Mouse (Mus musculus) liver, embryonic 16.5 days (tissue): ENCODE data around the gene Tmc7. TPM values are rescaled to one million over a fixed set of nuclear protein-coding genes. Genes with fewer than 3 reads are reported as not detected.

Experiments
- ATAC-seq: fragments of 200-750 bp; cut with Nextera tagmentation; 2 replicates; pipeline ENCODE4 v1.8.0; 2017; ENCODE audit warnings: low read depth, mild to moderate bottlenecking, moderate number of reproducible peaks, moderate library complexity
- H3K27ac ChIP-seq: fragments of 300-500 bp; sonication (generic); 2 replicates; pipeline ENCODE4 v1.5.1; 2014; ENCODE audit warnings: mild to moderate bottlenecking, low read length
- H3K27me3 ChIP-seq: fragments of 300-500 bp; sonication (generic); 2 replicates; pipeline ENCODE4 v1.6.1; 2014; ENCODE audit warnings: low read depth, low read length, mixed read lengths; ENCODE audit not compliant: control insufficient read depth, insufficient read depth
- H3K36me3 ChIP-seq: fragments of 300-500 bp; sonication (generic); 2 replicates; pipeline ENCODE4 v1.6.1; 2014; ENCODE audit warnings: mild to moderate bottlenecking; ENCODE audit not compliant: control insufficient read depth, insufficient read depth
- H3K4me1 ChIP-seq: fragments of 300-500 bp; sonication (generic); 2 replicates; pipeline ENCODE4 v1.6.1; 2014; ENCODE audit warnings: low read depth, low read length, mixed read lengths; ENCODE audit not compliant: control insufficient read depth
- H3K4me2 ChIP-seq: fragments of 300-500 bp; sonication (generic); 2 replicates; pipeline ENCODE4 v1.6.1; 2014; ENCODE audit warnings: low read depth, low read length, mixed read lengths
- H3K4me3 ChIP-seq: fragments of 300-500 bp; sonication (generic); 2 replicates; pipeline ENCODE4 v1.5.1; 2014; ENCODE audit warnings: low read depth, mild to moderate bottlenecking, low read length
- H3K9ac ChIP-seq: fragments of 300-500 bp; sonication (generic); 2 replicates; pipeline ENCODE4 v1.6.1; 2014; ENCODE audit warnings: low read depth, low read length
- H3K9me3 ChIP-seq: fragments of 300-500 bp; sonication (generic); replicated peaks from 2 replicates; pipeline ENCODE4 v1.6.1; 2016; ENCODE audit warnings: low read length; ENCODE audit not compliant: control insufficient read depth
- WGBS: fragments of 180-500 bp; shearing (Covaris S2); extraction: QIAGEN DNeasy Blood & Tissue Kit; methylation state at CpG from one replicate; pipeline ENCODE4 v1.1.7; 2014; ENCODE audit not compliant: insufficient replicate concordance; 5-methylcytosine and 5-hydroxymethylcytosine counted together
- polyA plus RNA-seq: library from polyadenylated mRNA; unstranded; fragments of >200 nt; fragmentation: Nextera tagmentation; extraction: Ambion mirVana; gene quantifications from 2 replicates; pipeline ENCODE4 v1.2.1, GENCODE M21; 2015

The Tmc7 gene
- polyA plus RNA-seq, 1 experiment from 2014 or later, result 0.53 TPM

DNA sequence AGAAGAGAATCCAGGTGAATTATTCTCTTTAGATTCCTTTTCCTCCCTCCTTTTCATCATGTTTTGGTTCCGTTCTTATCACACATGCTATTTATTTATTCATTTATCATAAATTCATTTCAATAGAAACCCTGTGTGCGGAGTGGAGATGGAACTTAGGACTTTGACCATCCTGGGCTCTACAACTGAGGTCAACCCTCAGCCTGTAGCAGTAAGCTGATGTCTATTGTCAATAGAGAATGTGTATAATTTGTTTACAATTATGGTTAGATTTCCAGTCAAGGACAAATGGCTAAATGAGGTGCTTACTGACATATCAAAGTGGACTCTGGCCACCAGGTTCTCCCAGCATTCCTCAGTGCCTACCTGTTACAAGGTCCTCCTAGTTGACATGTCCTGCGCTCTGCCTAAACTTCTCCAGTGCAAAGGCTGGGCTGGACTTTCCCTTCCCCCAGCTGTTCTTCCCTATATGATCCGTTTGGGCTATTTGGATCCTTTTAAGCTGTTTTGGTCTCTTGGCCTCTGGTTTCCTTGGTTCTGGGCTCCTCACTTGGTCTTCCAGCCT, 26.7 kb upstream of the Tmc7 start:
- Histone ChIP-seq H3K9ac (no peak overlapping the region), H3K9me3 (no peaks in the 10 kb centered on the region), H3K4me3 (no peak overlapping the region), H3K4me1 (no peaks in the 10 kb centered on the region), H3K27ac (no peak overlapping the region), H3K4me2 (no peak overlapping the region), H3K36me3 (no peaks in the 10 kb centered on the region), H3K27me3 (no peaks in the 10 kb centered on the region)
- 0 out of 2 replicates have a peak, but pooled peaks have one; percentile 16 for ATAC-seq
- 65% methylated on average over 4 of the region's 4 CpGs for WGBS

DNA sequence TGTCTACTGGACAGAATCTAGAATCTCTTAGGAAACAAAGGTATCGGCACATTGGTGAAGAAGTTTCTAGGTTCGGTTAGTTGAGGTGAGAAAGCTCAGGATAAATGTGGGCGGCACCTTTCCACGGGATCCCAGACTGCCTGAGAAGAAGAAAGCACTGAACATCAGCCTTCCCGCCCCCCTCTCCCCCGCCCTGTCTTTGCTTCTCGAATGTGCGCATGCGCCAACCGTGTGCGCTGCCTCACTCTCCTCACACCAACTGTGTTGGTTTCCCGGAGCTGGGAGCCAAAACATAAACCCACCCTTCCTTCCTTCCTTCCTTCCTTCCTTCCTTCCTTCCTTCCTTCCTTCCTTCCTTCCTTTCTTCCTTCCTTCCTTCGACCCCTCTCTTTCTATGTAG, 26.2 kb upstream of the Tmc7 start:
- Histone ChIP-seq H3K4me1 (no peaks in the 10 kb centered on the region), H3K27ac (no peak overlapping the region), H3K4me3 (no peak overlapping the region), H3K4me2 (no peak overlapping the region), H3K27me3 (no peaks in the 10 kb centered on the region), H3K9ac (no peak overlapping the region), H3K9me3 (no peaks in the 10 kb centered on the region), H3K36me3 (no peaks in the 10 kb centered on the region)
- WGBS, result 74% methylated on average over 13 of the region's 13 CpGs
- ATAC-seq, result no peak

DNA sequence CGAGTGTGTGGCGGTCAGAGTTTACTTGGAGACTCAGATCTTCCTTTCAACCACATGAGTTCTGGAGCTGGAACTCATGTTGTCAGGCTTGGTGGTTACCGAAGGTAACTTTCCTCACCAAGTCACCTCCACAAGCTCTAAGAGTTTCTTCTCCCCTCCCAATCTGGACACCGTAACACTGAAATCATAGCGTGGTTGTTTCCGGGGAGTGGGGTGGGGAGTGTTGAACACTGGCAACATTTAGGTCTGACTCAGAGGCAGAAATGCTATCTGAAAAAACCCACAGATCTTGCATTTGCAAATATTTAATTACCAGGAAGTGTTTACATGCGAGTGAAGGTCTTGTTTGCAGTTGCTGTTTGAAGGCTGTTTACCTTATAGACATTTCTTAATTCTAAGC, 25.3 kb upstream of the Tmc7 start:
- Histone ChIP-seq H3K9ac (no peak overlapping the region), H3K4me2 (no peak overlapping the region), H3K9me3 (no peaks in the 10 kb centered on the region), H3K36me3 (no peaks in the 10 kb centered on the region), H3K27ac (no peak overlapping the region), H3K27me3 (no peaks in the 10 kb centered on the region), H3K4me3 (no peak overlapping the region), H3K4me1 (no peaks in the 10 kb centered on the region)
- WGBS, result 71% methylated on average over 7 of the region's 7 CpGs
- no peak for ATAC-seq

DNA sequence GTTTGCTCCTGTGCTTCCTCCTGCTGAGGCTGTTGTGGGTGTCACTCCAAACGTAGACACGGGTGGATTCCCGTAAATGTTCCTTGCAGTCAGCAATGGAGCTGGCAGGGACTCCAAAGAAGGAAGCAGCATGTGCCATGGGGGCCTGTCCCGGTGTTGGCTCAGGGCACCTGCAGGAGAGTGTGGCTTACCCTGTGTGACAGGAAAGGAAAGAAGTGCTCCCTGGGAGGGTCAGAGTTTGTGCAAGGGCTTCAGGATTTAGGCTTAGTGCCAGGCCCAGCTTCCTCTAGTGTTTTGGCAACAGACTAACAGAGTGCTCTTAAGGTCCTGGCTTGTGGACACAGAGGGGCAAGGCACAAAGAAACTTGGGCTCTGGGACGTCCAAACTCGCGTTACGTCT, 20.3 kb upstream of the Tmc7 start:
- Histone ChIP-seq H3K27me3 (no peaks in the 10 kb centered on the region), H3K4me2 (no peak overlapping the region), H3K4me3 (no peak overlapping the region), H3K36me3 (no peaks in the 10 kb centered on the region), H3K9me3 (no peaks in the 10 kb centered on the region), H3K4me1 (no peaks in the 10 kb centered on the region), H3K9ac (no peak overlapping the region), H3K27ac (no peak overlapping the region)
- WGBS, result 70% methylated on average over 8 of the region's 8 CpGs
- no peak for ATAC-seq

DNA sequence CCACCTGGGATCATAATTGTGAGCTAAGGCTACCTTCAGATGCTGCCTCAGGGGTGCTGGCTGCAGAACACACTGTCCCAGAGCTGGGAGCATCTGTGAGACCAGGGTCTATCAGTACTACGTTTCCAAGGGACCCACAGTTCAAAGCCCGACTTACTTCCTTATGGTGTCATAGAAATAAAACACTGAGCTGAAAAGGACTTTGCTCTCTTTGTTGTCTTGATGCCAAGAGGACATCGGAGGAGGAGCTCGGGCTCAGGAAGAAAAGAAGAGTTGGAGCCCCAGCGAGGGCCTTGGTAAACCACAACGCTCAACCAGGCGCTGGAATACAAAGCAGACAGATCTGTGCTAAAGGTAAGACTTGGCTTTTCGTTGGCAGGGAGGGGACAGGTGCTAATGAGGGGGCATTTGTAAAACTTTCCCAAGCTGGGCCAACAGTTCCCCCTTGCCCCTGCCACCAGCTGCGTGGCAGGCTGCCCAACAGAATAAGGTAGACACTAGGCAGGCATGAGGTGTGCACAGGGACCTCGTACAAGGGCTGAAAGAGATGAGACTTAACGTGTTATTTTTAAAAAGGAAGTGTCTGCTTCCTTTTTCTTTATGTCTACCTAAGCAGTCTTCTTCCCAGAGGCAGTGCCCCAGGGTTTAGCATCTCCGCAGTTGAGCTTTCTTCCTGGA, 15.6 kb upstream of the Tmc7 start:
- 36% methylated on average over 12 of the region's 12 CpGs for WGBS
- no peaks in the 10 kb centered on the region for H3K4me1 ChIP-seq
- ATAC-seq, result no peak
- no peak overlapping the region for H3K4me3 ChIP-seq
- no peaks in the 10 kb centered on the region for H3K36me3 ChIP-seq
- H3K9ac ChIP-seq, result no peak overlapping the region
- H3K27me3 ChIP-seq, result peaks cover 20% of the 10 kb centered on the region
- no peak overlapping the region for H3K4me2 ChIP-seq
- no peaks in the 10 kb centered on the region for H3K9me3 ChIP-seq
- no peak overlapping the region for H3K27ac ChIP-seq

DNA sequence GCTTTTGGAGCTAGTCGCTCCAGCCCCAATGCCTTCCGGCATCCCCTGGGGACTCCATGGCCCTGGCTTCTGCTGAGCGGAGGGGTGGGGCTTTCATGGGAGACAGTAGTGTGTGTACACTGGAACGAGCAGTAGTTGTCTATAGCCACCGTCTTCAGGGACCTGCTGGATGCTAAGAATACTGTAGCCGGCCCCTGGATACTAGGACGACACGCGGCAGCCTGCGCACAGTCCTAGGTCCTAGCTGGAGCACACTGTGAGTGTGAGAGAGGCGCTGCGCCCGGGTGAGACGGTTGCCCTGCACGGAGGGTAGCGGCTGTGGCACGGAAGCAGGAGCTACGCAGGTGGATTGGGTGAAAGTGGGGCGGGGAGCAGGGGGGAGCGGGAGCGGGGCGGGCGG, 12.7 kb upstream of the Tmc7 start, which contains the start of gene Tmc5:
Tmc5 (plus strand) TSS at position 97 of the 400 bp plus-strand sequence.
- Histone ChIP-seq H3K4me1 (no peaks in the 10 kb centered on the region; the same call in 1 of the 2 replicates), H3K4me3 (0 out of 2 replicates have a peak within 1 kb of the TSS, but pooled peaks have one; percentile 8), H3K4me2 (peak within 1 kb of the TSS; percentile 35), H3K27me3 (peaks cover 27% of the 10 kb centered on the region), H3K36me3 (no peaks in the 10 kb centered on the region), H3K9ac (no peak within 1 kb of the TSS), H3K9me3 (no peaks in the 10 kb centered on the region), H3K27ac (no peak within 1 kb of the TSS)
- 7% methylated on average over 23 of the region's 23 CpGs for WGBS
- no peak for ATAC-seq

DNA sequence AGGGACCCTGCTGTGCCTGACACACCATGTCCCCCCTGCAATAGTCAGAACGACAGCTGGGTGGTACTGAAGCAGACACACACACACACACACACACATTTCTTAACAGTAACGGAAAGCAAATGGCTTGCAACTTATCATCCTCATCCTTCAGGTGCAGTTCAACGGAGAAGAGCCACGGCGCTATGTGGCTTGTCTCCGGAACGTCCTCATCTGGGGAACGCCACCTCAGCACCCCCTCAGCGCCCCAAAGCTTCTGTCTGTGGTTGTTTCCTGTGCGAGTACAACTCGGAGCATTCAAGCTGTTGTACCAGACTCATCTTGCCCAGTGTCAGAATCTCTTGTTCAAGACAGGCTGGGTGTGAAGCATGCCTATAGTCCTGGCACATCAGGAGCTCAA, 11.7 kb upstream of the Tmc7 start:
- Histone ChIP-seq H3K27me3 (peaks cover 27% of the 10 kb centered on the region), H3K4me2 (no peak overlapping the region), H3K4me1 (no peaks in the 10 kb centered on the region; the same call in 1 of the 2 replicates), H3K9me3 (no peaks in the 10 kb centered on the region), H3K36me3 (no peaks in the 10 kb centered on the region), H3K27ac (no peak overlapping the region), H3K9ac (no peak overlapping the region), H3K4me3 (no peak overlapping the region)
- ATAC-seq, result no peak
- WGBS, result 57% methylated on average over 11 of the region's 11 CpGs

DNA sequence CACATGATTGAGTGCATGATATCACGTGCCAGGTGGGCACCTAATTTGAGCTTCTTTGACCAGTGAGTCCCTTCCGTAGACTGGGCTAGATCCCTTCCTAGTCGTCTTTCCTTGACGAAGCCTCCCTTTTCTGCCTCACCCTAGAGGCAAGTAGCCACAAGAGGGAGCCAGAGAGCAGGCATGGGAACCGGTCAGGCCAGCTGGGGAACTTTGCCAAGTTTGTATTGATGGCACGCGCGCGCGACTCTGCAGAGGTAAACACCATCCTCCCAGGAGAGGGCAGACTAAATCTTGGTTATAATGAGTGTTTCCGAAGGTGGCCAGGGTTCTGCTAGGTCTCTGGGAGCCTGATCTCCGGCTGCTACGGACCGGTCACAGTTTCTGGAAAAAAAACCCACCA, 10.7 kb upstream of the Tmc7 start:
- Histone ChIP-seq H3K27ac (no peak overlapping the region), H3K9ac (no peak overlapping the region), H3K9me3 (no peaks in the 10 kb centered on the region), H3K4me3 (0 out of 2 replicates have a peak overlapping the region, but pooled peaks have one; percentile 5), H3K4me2 (peak overlapping the region; percentile 35), H3K36me3 (no peaks in the 10 kb centered on the region), H3K4me1 (no peaks in the 10 kb centered on the region; the same call in 1 of the 2 replicates), H3K27me3 (peaks cover 27% of the 10 kb centered on the region)
- ATAC-seq, result peak; percentile 61
- WGBS, result 3% methylated on average over 14 of the region's 14 CpGs

DNA sequence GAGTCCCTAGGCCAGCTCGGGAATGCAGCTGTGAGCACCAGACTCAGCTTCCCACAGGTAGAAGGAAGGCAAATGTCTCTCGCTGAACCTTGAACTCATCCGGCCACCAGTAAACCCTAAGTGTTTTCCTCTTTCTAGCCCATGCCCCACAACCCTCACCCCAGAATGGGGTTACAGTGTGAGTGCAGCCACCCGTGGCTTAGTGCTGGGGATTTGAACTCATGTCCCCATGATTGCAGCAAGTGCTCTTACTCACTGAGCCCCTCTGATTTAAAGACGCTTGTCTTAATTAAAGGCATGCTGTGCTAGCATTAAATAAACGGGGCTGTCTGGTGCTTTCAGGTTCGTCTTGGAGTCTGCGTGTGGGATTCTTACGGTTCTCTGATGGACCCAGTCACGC, 10.1 kb upstream of the Tmc7 start:
- H3K4me1 ChIP-seq, result no peaks in the 10 kb centered on the region; the same call in 1 of the 2 replicates
- no peak for ATAC-seq
- WGBS, result 26% methylated on average over 10 of the region's 10 CpGs
- no peak overlapping the region for H3K27ac ChIP-seq
- peaks cover 27% of the 10 kb centered on the region for H3K27me3 ChIP-seq
- no peaks in the 10 kb centered on the region for H3K9me3 ChIP-seq
- H3K4me2 ChIP-seq, result peak overlapping the region; percentile 35; the same call in 1 of the 2 replicates
- H3K4me3 ChIP-seq, result no peak overlapping the region
- H3K36me3 ChIP-seq, result no peaks in the 10 kb centered on the region
- no peak overlapping the region for H3K9ac ChIP-seq
